Mouse (Mus musculus) MEL (cell line): ENCODE data around the gene Chchd4.

Source experiments
- CTCF ChIP-seq, 3 experiments: IDR thresholded peaks in 2 of 3; conservative IDR thresholded peaks in 1 of 3; 2 replicates each; pipeline ENCODE4 v1.5.1; 2011 to 2012; ENCODE audit warnings: low read length in 3 of 3, low read depth in 2 of 3, mild to moderate bottlenecking in 2 of 3, improper control_type of control experiment in 1 of 3, inconsistent platforms in 1 of 3, mixed read lengths in 1 of 3, moderate library complexity in 1 of 3; ENCODE audit not compliant: control insufficient read depth in 1 of 3, insufficient read depth in 1 of 3, poor library complexity in 1 of 3, severe bottlenecking in 1 of 3
- EP300 ChIP-seq, 2 experiments: IDR thresholded peaks; 2 replicates each; pipeline ENCODE4 v1.6.1; 2011; ENCODE audit warnings: improper control_type of control experiment in 2 of 2, low read length in 2 of 2, low read depth in 1 of 2, mild to moderate bottlenecking in 1 of 2
- MAFK ChIP-seq: IDR thresholded peaks from 2 replicates; pipeline ENCODE4 v1.6.1; 2011; ENCODE audit warnings: low read depth, mild to moderate bottlenecking, low read length, improper control_type of control experiment, borderline replicate concordance
- MAZ ChIP-seq: IDR thresholded peaks from 2 replicates; pipeline ENCODE4 v1.6.1; 2012; ENCODE audit warnings: low read depth, mild to moderate bottlenecking, inconsistent platforms, low read length, improper control_type of control experiment
- MEF2A ChIP-seq: IDR thresholded peaks from 2 replicates; pipeline ENCODE4 v1.6.1; 2014; ENCODE audit warnings: low read depth, mild to moderate bottlenecking, inconsistent platforms, low read length, improper control_type of control experiment; ENCODE audit not compliant: poor library complexity, insufficient replicate concordance, severe bottlenecking; ENCODE audit errors: extremely low read depth
- MYB ChIP-seq: IDR thresholded peaks from 2 replicates; pipeline ENCODE4 v1.6.1; 2011; ENCODE audit warnings: mild to moderate bottlenecking, low read depth, low read length, improper control_type of control experiment
- NELFE ChIP-seq: IDR thresholded peaks from 2 replicates; pipeline ENCODE4 v1.6.1; 2011; ENCODE audit warnings: low read depth, low read length, improper control_type of control experiment
- POLR2A ChIP-seq, 2 experiments: IDR thresholded peaks; 2 replicates each; pipeline ENCODE4 v1.6.1; 2011 to 2012; ENCODE audit warnings: low read length in 2 of 2, mild to moderate bottlenecking in 2 of 2, control low read depth in 1 of 2, improper control_type of control experiment in 1 of 2, low read depth in 1 of 2, moderate library complexity in 1 of 2; ENCODE audit not compliant: control insufficient read depth in 1 of 2, insufficient read depth in 1 of 2, poor library complexity in 1 of 2
- TAL1 ChIP-seq: IDR thresholded peaks from 2 replicates; pipeline ENCODE4 v1.6.1; 2012; ENCODE audit warnings: mild to moderate bottlenecking, inconsistent platforms, low read length, moderate library complexity, mixed read lengths
- TCF12 ChIP-seq: IDR thresholded peaks from 2 replicates; pipeline ENCODE4 v1.6.1; 2014; ENCODE audit warnings: low read depth, mild to moderate bottlenecking, inconsistent platforms, low read length, improper control_type of control experiment, moderate library complexity
- ZNF384 ChIP-seq: IDR thresholded peaks from 2 replicates; pipeline ENCODE4 v1.6.1; 2012; ENCODE audit warnings: low read depth, mild to moderate bottlenecking, inconsistent platforms, low read length, improper control_type of control experiment

- no peak for TF ChIP-seq EP300 (IDR thresholded peaks at IDR 0.05; ENCODE audit: low read depth in 1 of 2, low read length in 2 of 2)
- TF ChIP-seq MYB, result no peak
- no peak for TF ChIP-seq POLR2A (IDR thresholded peaks at IDR 0.05; ENCODE audit: control insufficient read depth in 1 of 2, insufficient read depth in 1 of 2, low read depth in 1 of 2, low read length in 2 of 2, poor library complexity in 1 of 2)
- TF ChIP-seq TAL1, result no peak
- no peak for TF ChIP-seq CTCF (IDR thresholded peaks at IDR 0.05 in 2 of 3, conservative IDR thresholded peaks at IDR 0.05 in 1 of 3; ENCODE audit: control insufficient read depth in 1 of 3, insufficient read depth in 1 of 3, low read depth in 2 of 3, low read length in 3 of 3, poor library complexity in 1 of 3, severe bottlenecking in 1 of 3)
- no peak for TF ChIP-seq TCF12
- TF ChIP-seq NELFE, result no peak
- no peak for TF ChIP-seq MAFK
- no peak for TF ChIP-seq ZNF384
- no peak for TF ChIP-seq MAZ
- TF ChIP-seq MEF2A, result no peak
Observed at GRCm38 (mm10) chr6:91424151-91424550, 49.2 kb downstream of the Chchd4 start.
